Comparison of ENCODE assay signal across 10 mouse cellular contexts in genomic region chr13:69002173-69002572, GRCm38 (mm10). TPM values are rescaled to one million over a fixed set of nuclear protein-coding genes. Genes with fewer than 3 reads are reported as not detected.
DNase-seq lines count a peak whose midpoint lies in the region; ATAC-seq lines count a peak whose summit lies in the region.
"Had no signal": no experiment of that assay in that cellular context is flagged by ENCODE, and none has a peak within 500 bp of the region (broad histone marks: within the 10 kb centered on the region; RNA-seq: fewer than 3 reads in every experiment).

No protein-coding gene starts in this region.

- no peaks in the 10 kb centered on the region for H3K9me3 ChIP-seq in midbrain, embryonic 14.5 days (ENCODE audit: control insufficient read depth, low read length)
- no peaks in the 10 kb centered on the region for H3K9me3 ChIP-seq in midbrain, embryonic 13.5 days
- H3K9me3 ChIP-seq in forebrain, embryonic 14.5 days (replicated peaks; ENCODE audit: control insufficient read depth, low read length), result no peaks in the 10 kb centered on the region

- H3K36me3 ChIP-seq in midbrain, embryonic 14.5 days (ENCODE audit: control insufficient read depth, insufficient read depth, low read length), result no peaks in the 10 kb centered on the region
- H3K36me3 ChIP-seq in midbrain, embryonic 13.5 days, result no peaks in the 10 kb centered on the region
- H3K36me3 ChIP-seq in forebrain, embryonic 14.5 days (ENCODE audit: control insufficient read depth, insufficient read depth, low read length), result no peaks in the 10 kb centered on the region

- H3K4me1 ChIP-seq in midbrain, embryonic 14.5 days (ENCODE audit: control insufficient read depth, insufficient read depth, low read length), result peaks cover 14% of the 10 kb centered on the region; the same call in 1 of the 2 replicates
- H3K4me1 ChIP-seq in midbrain, embryonic 13.5 days (replicated peaks), result peaks cover 21% of the 10 kb centered on the region
- peaks cover 7% of the 10 kb centered on the region; the same call in 1 of the 2 replicates for H3K4me1 ChIP-seq in forebrain, embryonic 14.5 days (ENCODE audit: control insufficient read depth, insufficient read depth, low read length)

- no peak overlapping the region for H3K4me2 ChIP-seq in midbrain, embryonic 14.5 days (ENCODE audit: low read length)
- no peak overlapping the region for H3K4me2 ChIP-seq in midbrain, embryonic 13.5 days (replicated peaks)
- no peak overlapping the region for H3K4me2 ChIP-seq in forebrain, embryonic 14.5 days (ENCODE audit: low read length)

- peak; percentile 14 to 23 for DNase-seq in cerebellum, adult 18-20 months
- DNase-seq in midbrain, embryonic 14.5 days, result peak; percentile 90
- DNase-seq in forebrain, embryonic 14.5 days (ENCODE audit: low spot score), result peak; percentile 89
- peak; percentile 59 to 72 for DNase-seq in kidney, postnatal 4 days
- DNase-seq in lung, postnatal 14 days, result peak; percentile 66

- no peak for ATAC-seq in cerebellum, adult (ENCODE audit: insufficient number of reproducible peaks, low FRiP score, low TSS enrichment)
- no peak for ATAC-seq in midbrain, embryonic 14.5 days (ENCODE audit: low FRiP score, low TSS enrichment)
- ATAC-seq in midbrain, embryonic 13.5 days, result no peak
- ATAC-seq in forebrain, embryonic 14.5 days, result no peak
- ATAC-seq in erythroid progenitor cell, adult 5-6 weeks (replicated peaks; ENCODE audit: low FRiP score, poor library complexity, severe bottlenecking), result no peak

- 25% methylated on average over 4 of the region's 4 CpGs for WGBS in midbrain, embryonic 14.5 days
- 25% methylated on average over 4 of the region's 4 CpGs for WGBS in midbrain, embryonic 13.5 days
- 20% methylated on average over 4 of the region's 4 CpGs for WGBS in forebrain, embryonic 14.5 days

- H3K9ac ChIP-seq in midbrain, embryonic 14.5 days (replicated peaks; ENCODE audit: low read length), result no peak overlapping the region
- H3K9ac ChIP-seq in midbrain, embryonic 13.5 days (replicated peaks), result no peak overlapping the region
- no peak overlapping the region for H3K9ac ChIP-seq in forebrain, embryonic 14.5 days (ENCODE audit: low read length)

- peaks cover 22% of the 10 kb centered on the region for H3K27me3 ChIP-seq in midbrain, embryonic 14.5 days (ENCODE audit: control insufficient read depth, insufficient read depth, low read length)
- peaks cover 29% of the 10 kb centered on the region for H3K27me3 ChIP-seq in midbrain, embryonic 13.5 days
- H3K27me3 ChIP-seq in forebrain, embryonic 14.5 days (replicated peaks; ENCODE audit: control insufficient read depth, insufficient read depth, low read length), result peaks cover 7% of the 10 kb centered on the region; the same call in 1 of the 2 replicates

- no peak overlapping the region for H3K27ac ChIP-seq in midbrain, embryonic 14.5 days (replicated peaks; ENCODE audit: low read depth, low read length)
- H3K27ac ChIP-seq in midbrain, embryonic 13.5 days, result no peak overlapping the region
- H3K27ac ChIP-seq in forebrain, embryonic 14.5 days (ENCODE audit: low read depth, low read length), result no peak overlapping the region
- H3K27ac ChIP-seq: macrophage had no signal

- H3K4me3 ChIP-seq in midbrain, embryonic 14.5 days (replicated peaks; ENCODE audit: low read depth, low read length), result no peak overlapping the region
- no peak overlapping the region for H3K4me3 ChIP-seq in midbrain, embryonic 13.5 days (replicated peaks)
- H3K4me3 ChIP-seq in forebrain, embryonic 14.5 days (ENCODE audit: low read depth, low read length), result no peak overlapping the region

RNA-seq across cellular contexts. Expression of gene Adcy2, which starts 2.8 kb away (rescaled TPM):
- 6.7 and 7.4 TPM in 2 replicates for polyA plus RNA-seq in midbrain, embryonic 14.5 days (2014; fragmentation: Nextera tagmentation; extraction: Ambion mirVana)
- polyA plus RNA-seq in midbrain, embryonic 13.5 days (2015; fragmentation: Nextera tagmentation; extraction: Ambion mirVana), result 2.1 and 2.2 TPM in 2 replicates
- 3.1 and 3.2 TPM in 2 replicates for polyA plus RNA-seq in forebrain, embryonic 14.5 days (2014; fragmentation: Nextera tagmentation; extraction: Ambion mirVana)
- total RNA-seq in erythroid progenitor cell, adult 5-6 weeks (2015; ENCODE audit: low replicate concordance), result not detected in 2 replicates
- not detected in 2 replicates for total RNA-seq in erythroid progenitor cell, adult 5-6 weeks (2017; ENCODE audit: low replicate concordance)
- polyA plus RNA-seq: C2C12 had no signal

Comparison
In these comparisons a context has a peak if more than half of its experiments do, and no peak if none do; other contexts are left out.
1. DNase-seq: peak in every context shown above with its lines; median percentile 90 in midbrain, embryonic 14.5 days; 89 in forebrain, embryonic 14.5 days; 66 in lung, postnatal 14 days; 66 in kidney, postnatal 4 days; 18 in cerebellum, adult 18-20 months.